Mouse (Mus musculus): ENCODE measurements around the gene Matk.
"Not testable (repeated sequence)": the region's sequence is repeated elsewhere in the genome, so short reads cannot be mapped to it uniquely, and the experiment has no call there.

Gene Matk

GRCm38 (mm10) chr10:81252424-81253419, at the start of gene Matk:
Gene Matk, plus strand, starts transcription at chr10:81252935.
- in situ Hi-C loops (cut with MboI), result no loop called here

DNA sequence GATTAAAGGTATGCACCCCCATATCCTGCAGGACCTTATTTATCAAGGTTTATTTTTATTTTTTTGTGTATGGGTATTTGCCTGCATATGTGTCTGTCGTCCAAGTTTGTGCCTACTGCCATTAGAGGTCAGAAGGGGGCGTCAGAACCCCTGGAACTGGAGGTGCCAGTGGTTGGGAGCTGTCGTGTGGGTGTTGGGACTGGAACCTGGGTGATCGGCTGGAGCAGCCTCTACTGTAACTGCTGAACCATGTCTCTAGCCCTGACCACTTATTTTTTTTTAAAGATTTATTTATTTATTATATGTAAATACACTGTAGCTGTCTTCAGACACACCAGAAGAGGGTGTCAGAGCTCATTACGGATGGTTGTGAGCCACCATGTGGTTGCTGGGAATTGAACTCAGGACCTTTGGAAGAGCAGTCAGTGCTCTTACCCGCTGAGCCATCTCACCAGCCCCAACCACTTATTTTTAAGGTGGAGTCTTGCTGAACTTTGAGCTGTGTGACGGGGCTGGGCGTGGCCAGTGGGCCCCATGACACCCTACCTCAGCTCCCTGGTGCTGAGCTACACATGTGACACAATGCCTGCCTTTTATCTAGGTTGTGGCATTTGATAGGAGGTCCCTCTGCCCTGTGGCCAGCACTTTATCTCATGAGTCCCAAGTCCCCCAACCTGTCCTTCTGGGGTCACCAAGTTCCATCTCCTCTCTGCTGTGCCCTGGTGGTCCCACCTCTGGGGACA, 49.6 kb upstream of the Matk start:
- in situ Hi-C loops (cut with MboI), result no loop called here

DNA sequence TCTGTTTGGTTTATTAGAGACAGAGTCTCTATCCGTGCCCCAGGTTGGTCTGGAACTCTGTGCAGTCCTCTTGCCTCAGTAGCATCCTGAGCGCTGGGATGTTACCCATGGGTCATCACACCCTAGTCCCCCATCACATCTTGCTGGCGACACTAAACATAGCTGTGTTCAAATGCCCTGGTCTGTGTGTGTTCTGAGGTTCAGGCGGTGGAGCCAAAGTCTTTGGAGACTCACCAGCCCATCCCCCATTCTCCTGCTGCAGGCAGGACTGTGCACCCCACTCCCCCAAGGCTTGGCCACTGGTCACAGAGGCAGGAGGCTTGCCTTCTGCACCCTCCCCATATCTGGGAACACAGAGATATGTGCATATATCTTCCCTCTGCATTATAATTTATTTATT, 48.6 kb upstream of the Matk start:
- in situ Hi-C loops (cut with MboI), result no loop called here

DNA sequence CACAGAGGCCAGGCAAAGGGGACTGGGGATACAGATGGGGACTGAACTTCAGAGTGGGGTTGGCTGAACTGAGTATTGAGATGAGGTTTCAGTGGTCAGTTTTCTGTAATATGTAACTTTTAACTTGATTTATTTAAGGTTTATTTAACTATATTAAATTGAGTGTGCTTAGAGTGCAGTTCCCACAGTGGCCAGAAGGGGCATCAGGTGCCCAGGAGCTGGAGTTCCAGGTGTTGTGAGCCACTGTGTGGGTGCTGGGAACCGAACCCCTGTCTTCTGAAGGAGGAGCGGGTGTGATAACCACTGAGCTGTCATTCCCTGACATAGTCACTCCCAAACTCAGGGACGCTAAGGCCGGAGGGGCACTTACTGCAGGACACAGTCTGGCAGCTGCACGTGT, 42.6 kb upstream of the Matk start:
- in situ Hi-C loops (cut with MboI), result no loop called here

DNA sequence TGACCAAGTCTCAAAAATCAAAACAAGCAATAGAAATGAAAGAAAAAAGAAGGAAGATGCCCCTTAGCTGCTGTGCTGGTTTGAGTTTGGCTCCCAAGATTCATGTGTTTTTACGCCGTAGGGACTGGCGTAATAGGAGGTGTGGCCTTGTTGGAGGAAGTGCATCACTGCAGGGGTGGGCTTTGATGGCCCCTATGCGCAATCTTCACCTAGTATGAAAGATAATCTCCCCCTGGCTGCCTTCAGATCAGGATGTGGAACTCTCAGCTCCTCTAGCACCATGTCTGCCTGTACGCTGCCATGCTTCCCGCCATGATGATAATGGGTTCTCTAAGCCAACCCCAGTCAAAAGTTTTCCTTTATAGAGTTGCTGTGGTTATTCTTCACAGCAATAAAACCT, 36.5 kb upstream of the Matk start:
- in situ Hi-C loops (cut with MboI), result no loop called here

DNA sequence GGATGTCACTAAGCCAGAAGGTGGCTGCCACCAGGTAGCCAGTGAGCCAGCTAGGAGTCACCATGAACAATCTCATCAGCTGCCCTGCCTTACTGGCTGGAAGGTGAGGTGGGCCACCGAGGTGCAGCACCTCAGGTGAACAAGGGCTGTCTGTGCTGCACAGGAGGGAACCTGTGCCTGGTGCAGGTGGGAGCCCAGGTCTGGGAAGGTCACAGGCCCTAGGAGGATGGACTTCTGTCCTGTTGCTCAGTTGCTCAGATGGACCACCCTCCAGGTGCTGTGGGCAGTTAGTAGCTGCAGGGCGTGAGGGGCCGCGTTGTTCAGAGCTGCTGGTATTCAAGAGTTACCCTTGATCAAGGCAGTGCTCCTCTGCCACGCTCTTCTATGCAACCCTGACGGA, 35.9 kb upstream of the Matk start:
- in situ Hi-C loops (cut with MboI), result no loop called here

DNA sequence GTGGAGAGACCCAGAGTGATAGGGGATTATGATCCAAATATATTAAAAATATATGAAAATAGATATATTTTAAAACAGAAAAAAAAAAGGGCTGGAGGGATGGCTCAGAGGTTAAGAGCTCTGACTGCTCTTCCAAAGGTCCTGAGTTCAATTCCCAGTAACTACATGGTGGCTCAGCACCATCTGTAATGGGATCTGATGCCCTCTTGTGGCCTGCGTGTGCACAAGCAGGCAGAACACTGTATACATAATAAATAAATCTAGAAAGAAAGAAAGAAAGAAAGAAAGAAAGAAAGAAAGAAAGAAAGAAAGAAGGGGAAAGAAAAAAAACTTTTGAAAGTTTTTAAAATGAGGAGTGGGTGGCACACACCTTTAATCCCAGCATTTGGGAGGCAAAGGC, 35.5 kb upstream of the Matk start:
- in situ Hi-C loops (cut with MboI), result not testable (repeated sequence)

DNA sequence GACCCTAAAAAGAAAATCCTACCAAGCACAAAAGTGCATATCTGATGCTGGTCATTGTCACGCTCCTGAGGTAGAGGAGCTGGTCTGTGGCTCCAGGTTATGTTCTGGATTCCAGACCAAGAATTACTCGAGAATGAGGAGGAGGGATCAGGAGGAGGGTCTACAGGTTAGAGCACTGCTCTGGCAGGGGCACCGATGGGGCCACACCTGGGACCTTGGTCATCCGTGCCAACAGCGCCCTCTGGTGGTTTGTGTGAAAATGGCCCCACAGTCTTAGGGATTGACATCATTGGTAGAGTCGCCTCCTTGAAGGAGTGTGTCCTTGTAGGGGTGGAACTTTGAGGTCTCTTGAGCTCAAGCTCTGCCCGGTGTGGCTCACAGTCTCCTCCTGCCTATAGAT, 34.8 kb upstream of the Matk start:
- in situ Hi-C loops (cut with MboI), result no loop called here

GRCm38 (mm10) chr10:81221402-81222015, 31.2 kb upstream of the Matk start:
- in situ Hi-C loops (cut with MboI), result no loop called here

DNA sequence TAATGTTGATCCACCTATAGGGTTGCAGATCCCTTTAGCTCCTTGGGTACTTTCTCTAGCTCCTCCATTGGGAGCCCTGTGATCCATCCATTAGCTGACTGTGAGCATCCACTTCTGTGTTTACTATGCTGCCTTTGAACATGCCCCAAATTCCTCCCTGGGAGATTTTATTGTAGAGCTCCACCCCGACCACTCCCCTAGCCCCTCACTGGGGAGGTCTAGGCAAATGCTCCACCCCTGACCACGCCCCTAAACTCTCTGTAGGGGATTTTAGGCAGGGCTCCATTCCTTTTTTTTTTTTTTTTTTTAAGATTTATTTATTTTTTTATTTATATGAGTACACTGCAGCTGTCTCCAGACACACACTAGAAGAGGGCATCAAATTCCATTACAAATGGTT, 29.0 kb upstream of the Matk start:
- in situ Hi-C loops (cut with MboI), result not testable (repeated sequence)

DNA sequence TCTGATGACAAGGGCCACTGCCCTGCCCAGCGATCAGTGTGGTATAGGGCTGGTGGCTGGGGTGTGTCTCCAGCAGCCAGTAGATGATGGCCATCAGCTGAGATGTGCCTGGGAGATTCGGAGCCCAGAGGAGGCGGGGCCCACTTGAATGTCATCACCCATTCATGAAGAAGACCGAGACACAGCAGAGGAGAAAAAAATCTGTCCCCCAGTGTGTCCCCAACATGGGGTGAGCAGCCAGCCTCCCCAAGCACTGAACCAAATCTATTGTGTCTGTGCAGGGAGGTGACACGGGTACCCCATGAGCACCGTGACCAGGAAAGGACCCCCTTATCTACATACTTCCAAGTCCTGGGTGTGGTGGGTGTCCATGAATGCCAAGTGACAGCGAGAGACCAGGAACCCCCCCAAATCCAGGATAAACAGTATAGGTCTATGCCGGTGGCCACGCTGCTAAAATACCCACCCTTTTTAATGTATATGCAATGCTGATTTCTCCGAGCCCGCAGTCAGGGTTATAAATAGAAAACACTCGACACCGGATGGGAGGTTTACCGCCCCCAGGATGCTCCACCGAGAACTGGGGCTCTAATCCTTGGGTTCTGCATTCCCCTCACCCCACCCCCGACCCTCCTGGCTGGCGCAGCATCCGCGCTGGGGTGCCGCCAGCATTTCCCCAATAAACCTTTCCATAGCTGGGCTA, 22.8 kb upstream of the Matk start:
- in situ Hi-C loops (cut with MboI), result no loop called here

DNA sequence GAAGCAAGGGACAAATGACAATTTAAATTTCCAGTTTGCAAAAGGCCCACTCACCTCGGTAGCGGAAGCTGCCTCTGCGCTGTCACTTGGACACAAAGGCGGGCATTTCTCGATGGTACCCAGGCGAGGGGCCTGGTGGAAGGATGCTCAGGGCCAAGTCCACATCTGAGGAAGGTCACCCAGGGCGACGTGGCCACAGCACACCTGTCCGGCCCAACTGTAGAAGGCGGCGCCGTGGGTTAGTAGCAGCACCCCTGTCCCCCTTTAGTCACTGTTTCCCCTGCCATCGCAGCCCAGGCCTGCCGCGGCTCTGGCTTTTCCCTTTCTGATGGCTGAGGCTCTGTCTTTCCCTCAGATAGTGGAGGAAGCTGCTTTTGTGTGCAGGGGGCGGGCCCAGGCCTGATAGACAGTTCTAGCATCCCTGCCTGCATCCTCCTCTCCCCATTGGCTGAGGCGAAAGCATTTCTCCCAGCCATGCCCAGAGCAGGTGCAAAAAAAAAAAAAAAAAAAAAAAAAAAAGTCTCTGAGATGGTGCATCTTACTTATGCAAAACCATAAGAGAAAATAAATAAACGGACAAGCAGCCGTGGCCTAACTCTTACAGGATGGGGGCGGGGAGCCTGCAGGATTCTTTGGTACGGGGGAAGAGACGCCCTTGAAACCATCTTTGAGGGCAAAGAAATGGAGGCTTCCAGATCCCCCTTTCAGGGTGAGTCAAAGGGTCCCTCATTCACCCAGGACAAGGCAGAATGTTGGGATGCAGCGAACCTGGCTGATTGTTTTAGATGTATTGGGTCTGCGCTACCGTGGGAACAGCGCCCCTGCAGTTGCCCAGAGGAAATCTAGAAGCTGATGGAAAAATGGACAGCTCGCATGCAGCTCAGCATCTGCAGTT, 22.1 kb upstream of the Matk start, which contains the start of gene Atcay:
Atcay (minus strand) TSS at position 396 of the 895 bp plus-strand sequence.
- in situ Hi-C loops (cut with MboI), result no loop called here

DNA sequence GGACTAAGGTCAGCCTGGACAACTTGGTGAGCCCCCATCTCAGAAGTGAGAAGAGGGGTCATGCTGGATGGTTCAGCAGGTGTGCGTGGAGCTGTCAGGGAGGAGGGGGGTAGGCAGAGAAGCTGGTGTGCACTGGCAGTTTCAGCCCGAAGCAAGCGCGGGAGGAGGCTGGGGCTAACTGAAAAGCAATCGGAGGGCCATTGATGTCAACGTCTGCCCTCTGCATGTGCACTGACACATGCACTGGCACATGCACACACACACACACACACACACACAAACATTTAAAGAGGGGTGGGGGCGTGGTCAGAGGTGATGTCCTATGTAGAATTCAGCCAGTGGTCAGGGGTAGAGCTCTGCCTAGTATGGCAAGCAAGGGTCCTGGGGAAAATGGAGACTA, 21.3 kb upstream of the Matk start:
- in situ Hi-C loops (cut with MboI), result no loop called here

- in situ Hi-C loops (cut with MboI), result no loop called here
Observed at GRCm38 (mm10) chr10:81232580-81233225, 20.0 kb upstream of the Matk start, which contains the start of gene Zfr2. Gene Zfr2, plus strand, starts transcription at chr10:81233155.

DNA sequence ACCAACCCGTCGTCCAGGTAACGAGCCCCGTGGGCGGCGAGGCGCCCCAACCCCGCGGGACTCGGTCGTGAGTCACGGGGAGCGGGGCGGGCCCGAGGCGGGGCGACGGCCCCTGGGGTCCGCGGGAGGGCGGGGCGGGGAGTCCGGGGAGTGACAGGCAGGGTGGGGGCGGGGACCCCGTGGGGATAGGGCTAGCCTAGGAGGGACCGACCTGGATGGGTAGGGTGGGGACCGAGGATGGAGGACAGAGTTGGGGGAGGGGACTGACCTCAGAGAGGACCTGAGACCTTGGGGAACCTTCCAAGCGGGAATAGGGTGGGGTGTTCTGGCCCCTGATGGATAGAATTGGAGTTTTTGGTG, 19.5 kb upstream of the Matk start:
- in situ Hi-C loops (cut with MboI), result no loop called here

- in situ Hi-C loops (cut with MboI), result no loop called here
Observed at GRCm38 (mm10) chr10:81234206-81234605, 18.5 kb upstream of the Matk start.

DNA sequence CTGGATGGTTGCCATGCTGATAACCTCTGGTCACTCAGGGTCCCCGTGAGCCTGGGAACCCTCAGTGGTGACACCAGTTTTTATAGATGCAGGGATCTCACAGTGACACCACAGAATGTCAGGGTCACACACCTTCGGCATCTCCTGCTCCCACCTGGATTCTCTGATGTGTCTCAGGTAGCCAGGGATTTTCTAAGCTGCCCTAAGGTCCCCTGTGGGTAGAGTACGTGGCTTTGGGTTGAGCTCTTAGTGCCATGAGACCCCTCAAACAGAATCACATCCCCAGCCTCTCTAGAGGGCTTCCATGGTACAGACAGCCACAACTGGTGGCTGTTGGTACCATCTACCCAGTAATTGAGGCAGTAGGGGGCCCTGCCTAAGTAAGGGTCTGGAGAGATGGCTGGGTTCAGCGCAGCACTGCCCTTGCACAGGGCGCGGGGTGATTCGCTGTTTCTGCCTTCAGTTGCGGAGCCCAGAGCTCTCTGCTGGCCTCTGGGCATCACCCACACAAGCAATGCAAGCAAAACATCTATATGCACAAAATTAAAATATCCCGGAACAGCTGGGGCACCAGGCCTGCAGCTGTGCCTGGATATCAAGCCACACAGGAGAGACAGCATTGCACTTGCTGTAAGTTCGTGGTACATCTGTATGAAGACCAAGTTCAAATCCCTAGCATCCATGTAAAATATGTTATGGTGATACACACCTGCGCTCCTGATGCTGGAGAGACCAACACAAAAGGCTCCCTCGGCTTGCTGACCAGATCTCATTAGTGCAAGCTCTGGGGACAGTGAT, 16.1 kb upstream of the Matk start:
- in situ Hi-C loops (cut with MboI), result no loop called here

GRCm38 (mm10) chr10:81238618-81239017, 14.1 kb upstream of the Matk start:
- in situ Hi-C loops (cut with MboI), result no loop called here

- in situ Hi-C loops (cut with MboI), result no loop called here
Observed at GRCm38 (mm10) chr10:81240876-81241275, 11.9 kb upstream of the Matk start.
